Comparison of ENCODE assay signal across 28 mouse cellular contexts in the genomic region with DNA sequence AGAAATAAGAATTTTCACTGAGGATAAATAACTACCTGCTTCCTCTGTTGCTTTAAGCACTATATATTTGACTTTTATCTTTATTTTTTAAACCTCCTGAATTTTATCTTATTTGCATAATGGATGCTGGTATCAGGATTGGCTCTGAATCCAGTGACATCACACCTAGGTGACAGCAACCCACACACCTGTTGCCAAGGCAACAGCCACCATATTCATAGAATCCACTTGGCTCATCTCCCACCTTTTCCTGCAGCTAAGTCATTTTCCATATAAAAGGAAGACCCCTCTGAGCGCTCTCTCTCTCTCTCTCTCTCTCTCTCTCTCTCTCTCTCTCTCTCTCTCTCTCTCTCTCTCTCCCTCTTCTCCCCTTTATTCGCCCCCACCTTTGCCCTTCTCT. TPM values are rescaled to one million over a fixed set of nuclear protein-coding genes. Genes with fewer than 3 reads are reported as not detected.
DNase-seq lines count a peak whose midpoint lies in the region; ATAC-seq and TF ChIP-seq lines count a peak whose summit lies in the region.
"Had no signal": no experiment of that assay in that cellular context is flagged by ENCODE, and none has a peak within 500 bp of the region (broad histone marks: within the 10 kb centered on the region; RNA-seq: fewer than 3 reads in every experiment).

No protein-coding gene starts in this region.

- peak; percentile 19 for DNase-seq in hindbrain, postnatal 0 days (ENCODE audit: low spot score)
- DNase-seq in midbrain, embryonic 14.5 days, result peak; percentile 27
- DNase-seq in midbrain, embryonic 10.5 days (ENCODE audit: low spot score), result no peak
- DNase-seq in testis, postnatal 10 days (ENCODE audit: low spot score), result no peak
- DNase-seq in telencephalon, adult 2 months (ENCODE audit: low read depth, low spot score), result peak; percentile 72
- DNase-seq: adrenal gland, postnatal 14 days; cerebellum, adult 11 months; cerebellum, adult 8-10 months; cerebellum, postnatal 14 days; gastrocnemius, postnatal 14 days had no signal

- H3K27ac ChIP-seq in hindbrain, postnatal 0 days, result no peak overlapping the region
- no peak overlapping the region for H3K27ac ChIP-seq in hindbrain, embryonic 12.5 days
- no peak overlapping the region for H3K27ac ChIP-seq in midbrain, embryonic 14.5 days (replicated peaks; ENCODE audit: low read depth, low read length)
- no peak overlapping the region for H3K27ac ChIP-seq in midbrain, embryonic 10.5 days (replicated peaks)
- no peak overlapping the region for H3K27ac ChIP-seq in testis, adult 2 months (ENCODE audit: control insufficient read depth, insufficient read depth, low read depth, low read length)
- H3K27ac ChIP-seq: embryonic facial prominence, embryonic 13.5 days; forebrain, embryonic 15.5 days; hindbrain, embryonic 10.5 days; hindbrain, embryonic 15.5 days had no signal

- no peak overlapping the region for H3K9ac ChIP-seq in hindbrain, postnatal 0 days (replicated peaks; ENCODE audit: low read length)
- H3K9ac ChIP-seq in hindbrain, embryonic 12.5 days, result no peak overlapping the region
- no peak overlapping the region for H3K9ac ChIP-seq in midbrain, embryonic 14.5 days (replicated peaks; ENCODE audit: low read length)
- H3K9ac ChIP-seq: embryonic facial prominence, embryonic 13.5 days; forebrain, embryonic 15.5 days; heart, embryonic 12.5 days; hindbrain, embryonic 15.5 days had no signal

- no peak for TF ChIP-seq POLR2A in testis, adult 2 months (IDR thresholded peaks at IDR 0.05; ENCODE audit: control insufficient read depth, low read depth, low read length)

- ATAC-seq in hindbrain, postnatal 0 days, result no peak
- no peak for ATAC-seq in hindbrain, embryonic 12.5 days (ENCODE audit: low FRiP score)
- no peak for ATAC-seq in midbrain, embryonic 14.5 days (ENCODE audit: low FRiP score, low TSS enrichment)
- ATAC-seq in inflammation-experienced regulatory T-cells, adult 6 months, result no peak
- ATAC-seq: activated CD4-positive, CD25-positive, alpha-beta regulatory T cell, adult 4 months; forebrain, embryonic 15.5 days; Patski had no signal

- H3K4me3 ChIP-seq in hindbrain, postnatal 0 days (ENCODE audit: low read length), result no peak overlapping the region
- H3K4me3 ChIP-seq in hindbrain, embryonic 12.5 days, result no peak overlapping the region
- H3K4me3 ChIP-seq in midbrain, embryonic 14.5 days (replicated peaks; ENCODE audit: low read depth, low read length), result no peak overlapping the region
- H3K4me3 ChIP-seq in midbrain, embryonic 10.5 days, result no peak overlapping the region
- peak overlapping the region; percentile 36 for H3K4me3 ChIP-seq in testis, adult 2 months (ENCODE audit: control insufficient read depth, low read depth, low read length)
- H3K4me3 ChIP-seq: embryonic facial prominence, embryonic 13.5 days; forebrain, embryonic 15.5 days; heart, embryonic 12.5 days; hindbrain, embryonic 10.5 days; hindbrain, embryonic 15.5 days had no signal

- H3K27me3 ChIP-seq in hindbrain, postnatal 0 days (ENCODE audit: insufficient read depth, low read length), result no peaks in the 10 kb centered on the region
- H3K27me3 ChIP-seq in hindbrain, embryonic 12.5 days, result no peaks in the 10 kb centered on the region
- H3K27me3 ChIP-seq in midbrain, embryonic 14.5 days (ENCODE audit: control insufficient read depth, insufficient read depth, low read length), result no peaks in the 10 kb centered on the region
- H3K27me3 ChIP-seq in midbrain, embryonic 10.5 days (ENCODE audit: low read depth, poor library complexity, severe bottlenecking), result no peaks in the 10 kb centered on the region
- H3K27me3 ChIP-seq in testis, adult 2 months (ENCODE audit: control insufficient read depth, insufficient read depth, low read length), result no peaks in the 10 kb centered on the region
- H3K27me3 ChIP-seq: CH12.LX; embryonic facial prominence, embryonic 13.5 days; forebrain, embryonic 15.5 days; heart, embryonic 12.5 days; hindbrain, embryonic 15.5 days; Patski had no signal

- 74% methylated on average over 2 of the region's 2 CpGs for WGBS in hindbrain, postnatal 0 days
- WGBS in hindbrain, embryonic 12.5 days, result 78% methylated on average over 2 of the region's 2 CpGs
- 86% methylated on average over 2 of the region's 2 CpGs for WGBS in midbrain, embryonic 14.5 days
- WGBS in midbrain, embryonic 10.5 days, result 88% methylated on average over 2 of the region's 2 CpGs

- H3K36me3 ChIP-seq in hindbrain, postnatal 0 days (ENCODE audit: insufficient read depth, low read length), result no peaks in the 10 kb centered on the region
- H3K36me3 ChIP-seq in hindbrain, embryonic 12.5 days, result no peaks in the 10 kb centered on the region
- no peaks in the 10 kb centered on the region for H3K36me3 ChIP-seq in midbrain, embryonic 14.5 days (ENCODE audit: control insufficient read depth, insufficient read depth, low read length)
- no peaks in the 10 kb centered on the region for H3K36me3 ChIP-seq in midbrain, embryonic 10.5 days
- no peaks in the 10 kb centered on the region for H3K36me3 ChIP-seq in testis, adult 2 months (ENCODE audit: control insufficient read depth, insufficient read depth, low read length)
- H3K36me3 ChIP-seq: embryonic facial prominence, embryonic 13.5 days; forebrain, embryonic 15.5 days; heart, embryonic 12.5 days; hindbrain, embryonic 10.5 days; hindbrain, embryonic 15.5 days had no signal

- H3K4me1 ChIP-seq in hindbrain, postnatal 0 days (ENCODE audit: insufficient read depth, low read length), result 0 out of 2 replicates have a peak, but pooled peaks cover 8% of the 10 kb centered on the region
- H3K4me1 ChIP-seq in hindbrain, embryonic 12.5 days, result peaks cover 7% of the 10 kb centered on the region; the same call in 1 of the 2 replicates
- peaks cover 9% of the 10 kb centered on the region for H3K4me1 ChIP-seq in midbrain, embryonic 14.5 days (ENCODE audit: control insufficient read depth, insufficient read depth, low read length)
- peaks cover 14% of the 10 kb centered on the region for H3K4me1 ChIP-seq in midbrain, embryonic 10.5 days
- H3K4me1 ChIP-seq in testis, adult 2 months (ENCODE audit: control insufficient read depth, insufficient read depth, low read length), result peaks cover 7% of the 10 kb centered on the region

- H3K4me2 ChIP-seq in hindbrain, postnatal 0 days (ENCODE audit: low read depth, low read length), result no peak overlapping the region
- H3K4me2 ChIP-seq in hindbrain, embryonic 12.5 days (replicated peaks), result no peak overlapping the region
- H3K4me2 ChIP-seq in midbrain, embryonic 14.5 days (ENCODE audit: low read length), result no peak overlapping the region
- H3K4me2 ChIP-seq: embryonic facial prominence, embryonic 13.5 days; forebrain, embryonic 15.5 days; heart, embryonic 12.5 days; hindbrain, embryonic 15.5 days had no signal

- no peaks in the 10 kb centered on the region for H3K9me3 ChIP-seq in hindbrain, postnatal 0 days (ENCODE audit: low read length)
- no peaks in the 10 kb centered on the region for H3K9me3 ChIP-seq in hindbrain, embryonic 12.5 days (replicated peaks)
- H3K9me3 ChIP-seq in midbrain, embryonic 14.5 days (ENCODE audit: control insufficient read depth, low read length), result no peaks in the 10 kb centered on the region
- no peaks in the 10 kb centered on the region for H3K9me3 ChIP-seq in midbrain, embryonic 10.5 days (replicated peaks)
- H3K9me3 ChIP-seq: embryonic facial prominence, embryonic 13.5 days; forebrain, embryonic 15.5 days; heart, embryonic 12.5 days; hindbrain, embryonic 10.5 days; hindbrain, embryonic 15.5 days had no signal

- no peak for TF ChIP-seq CTCF in hindbrain, postnatal 0 days (IDR thresholded peaks at IDR 0.05; ENCODE audit: low read depth)
- TF ChIP-seq CTCF in testis, adult 2 months (IDR thresholded peaks at IDR 0.05; ENCODE audit: control insufficient read depth, insufficient read depth, insufficient replicate concordance, low read depth, low read length), result no peak

RNA-seq across cellular contexts. Expression of a gene that starts 3.6 kb away (rescaled TPM):
- total RNA-seq in hindbrain, postnatal 0 days (2014; rRNA removed), result not detected in 2 replicates
- polyA plus RNA-seq in hindbrain, postnatal 0 days (2015; fragmentation: Nextera tagmentation; extraction: Ambion mirVana), result 0.31 and 0.39 TPM in 2 replicates
- polyA plus RNA-seq in hindbrain, embryonic 12.5 days (2016; fragmentation: Nextera tagmentation; extraction: Ambion mirVana), result 0.44 TPM in 1 of 2 replicates, not detected in the other
- 0.22 TPM in 1 of 2 replicates, not detected in the other for polyA plus RNA-seq in midbrain, embryonic 14.5 days (2014; fragmentation: Nextera tagmentation; extraction: Ambion mirVana)
- polyA plus RNA-seq in midbrain, embryonic 10.5 days (2016; fragmentation: Nextera tagmentation; extraction: Ambion mirVana), result not detected in 2 replicates
- polyA plus RNA-seq in testis, adult 2 months (2012; rRNA removed), result 585 and 688 TPM in 2 replicates
- polyA plus RNA-seq in inflammation-experienced regulatory T-cells, adult 6 months (2017; shearing (Covaris generic)), result not detected
- total RNA-seq: adrenal gland, adult 18-20 months; adrenal gland, postnatal 14 days; CH12.LX; gastrocnemius, adult 18-20 months; gastrocnemius, postnatal 14 days; granulocyte monocyte progenitor cell, adult 5-6 weeks; heart, adult 8-10 months; heart, postnatal 25 days had no signal
- polyA plus RNA-seq: activated CD4-positive, CD25-positive, alpha-beta regulatory T cell, adult 4 months; embryonic facial prominence, embryonic 13.5 days; heart, embryonic 12.5 days; heart, embryonic 16.5 days; hindbrain, embryonic 10.5 days; hindbrain, embryonic 15.5 days; intestine, embryonic 14.5 days; Patski had no signal

Comparison
In these comparisons a context has a peak if more than half of its experiments do, and no peak if none do; other contexts are left out.
1. DNase-seq: peak in hindbrain, postnatal 0 days (single experiment), midbrain, embryonic 14.5 days (single experiment) and telencephalon, adult 2 months (single experiment); none in midbrain, embryonic 10.5 days (single experiment) and testis, postnatal 10 days (single experiment).
2. RNA of a gene that starts 3.6 kb away (polyA plus RNA-seq): 585 to 688 TPM in testis, adult 2 months; 0.31 to 0.39 TPM in hindbrain, postnatal 0 days, 0.22 TPM in midbrain, embryonic 14.5 days, 0.44 TPM in hindbrain, embryonic 12.5 days, not detected in midbrain, embryonic 10.5 days and not detected in inflammation-experienced regulatory T-cells, adult 6 months; every median in the first group is over 100 times any median in the second.